Mouse (Mus musculus) bone marrow macrophage, adult 2 months (primary cell): ENCODE measurements at regions not wholly inside any gene's neighbourhood (a gene's known extent, or its start where the extent isn't known, plus 50 kb on each side); places are given as distances from the start of the nearest gene placed in this dataset.

ENCODE experiments used
- CTCF ChIP-seq: IDR thresholded peaks from 2 replicates; pipeline ENCODE4 v1.5.1; 2012; ENCODE audit warnings: low read depth, mild to moderate bottlenecking, low read length, moderate library complexity
- POLR2A ChIP-seq: IDR thresholded peaks from 2 replicates; pipeline ENCODE4 v1.6.1; 2012; ENCODE audit warnings: mild to moderate bottlenecking, low read depth, low read length, borderline replicate concordance

GRCm38 (mm10) chrX:11798326-11798725 is 361.8 kb downstream of the Bcor start:
- TF ChIP-seq CTCF (no peak), POLR2A (no peak)
